Mouse (Mus musculus) spleen, postnatal 14 days (tissue): ENCODE results near the gene Olfr248.
"Not testable (repeated sequence)": the region's sequence is repeated elsewhere in the genome, so short reads cannot be mapped to it uniquely, and the experiment has no call there.

Source experiments
- DNase-seq, 2 experiments: peaks; one replicate each; pipeline ENCODE4 v3.0.0; 2021 to 2022; ENCODE audit warnings: low spot score in 2 of 2

The Olfr248 gene

DNA sequence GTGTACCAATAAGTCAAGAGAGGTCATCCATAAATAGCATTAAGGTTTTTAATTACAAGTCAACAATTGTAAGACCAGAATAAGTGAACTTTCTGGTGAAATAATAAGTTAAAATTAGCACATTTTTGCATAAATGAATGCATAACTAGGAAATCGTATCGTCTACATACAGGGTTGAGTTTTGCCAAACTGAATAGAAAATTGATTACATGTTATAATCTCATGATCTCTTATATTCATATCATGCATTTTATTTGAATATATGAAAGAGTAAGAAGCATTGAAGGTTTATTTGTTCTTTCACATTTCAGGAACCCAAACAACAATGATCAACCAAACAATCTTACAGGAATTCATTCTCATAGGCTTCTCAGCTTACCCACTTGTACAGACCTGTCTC, at the start of gene Olfr248:
Gene Olfr248, plus strand, starts transcription at position 301 of the 400 bp plus-strand sequence.
- no peak for DNase-seq

DNA sequence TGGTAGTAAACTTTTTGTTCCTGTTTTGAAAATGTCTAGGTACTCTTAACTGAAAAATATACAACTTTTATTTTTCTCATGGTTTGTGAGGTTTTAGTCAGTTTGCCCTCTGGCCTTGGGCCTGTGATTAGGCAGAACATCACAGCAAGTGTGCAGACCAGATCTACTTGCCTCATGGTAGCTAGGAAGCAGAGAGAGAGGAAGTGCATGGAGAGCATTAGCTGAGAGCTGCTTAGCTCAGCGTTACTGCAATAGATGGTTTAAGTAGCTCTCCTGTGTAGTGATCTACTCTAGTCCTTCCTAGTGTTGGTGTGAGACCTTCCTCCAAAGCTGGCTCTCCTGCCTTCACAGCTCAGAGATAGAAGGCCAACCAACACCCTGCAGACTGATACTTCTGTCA, 37.2 kb upstream of the Olfr248 start:
- not testable (repeated sequence) for DNase-seq

DNA sequence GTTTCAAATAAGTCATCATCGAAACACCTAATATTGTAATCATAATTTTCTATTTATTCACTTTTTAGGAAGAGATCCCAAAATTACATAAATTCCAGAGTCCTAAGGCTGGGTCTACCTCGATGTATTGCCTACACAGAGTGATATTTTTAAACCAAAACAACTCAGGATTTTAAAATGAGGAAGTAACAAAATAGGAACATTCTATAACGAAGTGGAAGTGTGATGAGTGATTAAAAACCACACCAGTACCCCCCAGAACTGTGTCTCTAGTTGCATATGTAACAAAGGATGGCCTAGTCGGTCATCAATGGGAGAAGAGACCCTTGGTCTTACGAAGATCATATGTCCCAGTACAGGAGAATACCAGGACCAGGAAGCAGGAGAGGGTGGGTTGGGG, 36.2 kb upstream of the Olfr248 start:
- DNase-seq, result no peak

DNA sequence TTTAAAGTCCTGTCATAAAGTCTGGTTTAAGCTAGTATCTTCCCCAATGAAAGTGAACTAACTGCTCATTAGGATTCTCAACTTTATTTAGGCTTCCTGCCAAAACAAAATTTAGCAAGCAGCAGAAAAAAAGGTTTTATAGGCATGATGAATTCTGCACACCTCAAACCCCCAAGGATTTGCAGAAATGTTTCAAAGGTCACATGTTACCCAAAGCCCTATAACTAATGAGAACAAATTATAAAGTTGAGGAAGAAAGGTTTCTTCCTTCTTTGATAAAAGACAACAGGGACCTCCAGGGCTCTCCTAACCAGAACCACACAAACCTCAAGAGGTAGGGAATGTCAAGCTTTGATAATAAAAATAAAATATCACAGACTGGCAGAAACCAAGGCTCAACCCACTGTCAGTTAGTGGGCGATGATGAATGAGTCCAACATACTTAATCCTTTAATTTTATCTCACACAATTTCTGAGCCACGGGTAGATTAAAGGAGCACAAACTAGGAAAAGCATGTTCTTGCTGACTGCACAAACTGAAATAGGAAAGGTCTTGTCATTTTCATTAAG, 25.9 kb upstream of the Olfr248 start, which contains the start of gene Olfr417:
Gene Olfr417, plus strand, starts transcription at position 241 of the 570 bp plus-strand sequence.
- DNase-seq, result no peak

DNA sequence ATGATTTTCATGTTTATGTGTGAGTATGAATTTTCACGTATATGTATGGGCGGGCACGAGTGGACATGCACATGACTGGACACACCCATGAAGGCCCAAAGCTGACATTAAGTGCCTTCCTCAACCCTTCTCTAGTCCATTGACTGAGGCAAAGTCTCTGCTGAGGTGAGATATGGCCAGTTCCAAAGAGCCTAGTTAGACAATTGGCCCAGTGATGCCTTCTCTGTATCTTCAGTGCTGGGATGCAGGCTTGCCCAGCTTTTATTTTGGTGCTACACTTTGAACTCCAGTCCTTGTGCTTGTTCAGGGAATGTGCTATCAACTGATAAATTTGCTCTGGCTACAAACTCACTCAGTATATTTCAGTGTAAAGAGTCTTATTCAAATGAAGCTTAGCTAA, 17.0 kb upstream of the Olfr248 start:
- DNase-seq, result no peak

DNA sequence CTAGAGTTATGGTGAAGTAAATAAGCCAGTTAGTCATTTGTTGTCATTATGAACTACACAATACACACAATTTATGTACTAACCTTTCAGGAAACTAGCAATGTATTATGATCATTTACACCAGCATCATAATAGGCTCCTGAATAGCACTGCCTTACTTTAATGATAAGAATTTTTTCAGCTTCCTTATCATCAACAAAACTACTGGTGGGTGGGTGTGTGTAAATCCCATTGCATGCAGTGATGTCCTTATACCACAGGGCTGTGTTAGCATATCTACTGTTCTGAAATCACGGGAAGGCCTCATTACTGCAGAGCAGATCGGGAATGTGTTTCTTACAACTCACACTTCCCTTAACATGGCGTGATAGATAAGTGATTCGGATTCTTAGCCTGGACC, 32.1 kb downstream of the Olfr248 start:
- DNase-seq, result no peak

DNA sequence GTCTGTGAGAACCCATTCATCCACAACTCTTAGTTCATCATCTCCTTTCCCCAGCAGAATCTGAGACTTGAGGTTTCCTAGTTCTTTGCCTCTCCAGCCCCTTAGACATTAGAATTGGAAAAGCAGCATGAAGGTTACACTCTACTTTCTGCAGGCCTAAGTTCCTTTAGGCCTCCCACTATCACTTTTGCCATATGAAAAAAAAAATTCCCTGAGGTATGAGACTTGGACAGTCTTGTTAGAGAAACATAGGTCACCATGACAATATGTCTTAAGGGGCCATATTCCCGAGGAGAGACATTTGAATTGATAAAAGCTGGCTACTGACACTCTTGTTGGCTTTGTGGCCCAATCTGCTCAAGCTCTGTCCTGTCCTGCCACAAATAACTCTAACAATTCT, 32.9 kb downstream of the Olfr248 start, which contains the start of gene Olfr414:
Gene Olfr414, plus strand, starts transcription at position 301 of the 400 bp plus-strand sequence.
- DNase-seq, result no peak

DNA sequence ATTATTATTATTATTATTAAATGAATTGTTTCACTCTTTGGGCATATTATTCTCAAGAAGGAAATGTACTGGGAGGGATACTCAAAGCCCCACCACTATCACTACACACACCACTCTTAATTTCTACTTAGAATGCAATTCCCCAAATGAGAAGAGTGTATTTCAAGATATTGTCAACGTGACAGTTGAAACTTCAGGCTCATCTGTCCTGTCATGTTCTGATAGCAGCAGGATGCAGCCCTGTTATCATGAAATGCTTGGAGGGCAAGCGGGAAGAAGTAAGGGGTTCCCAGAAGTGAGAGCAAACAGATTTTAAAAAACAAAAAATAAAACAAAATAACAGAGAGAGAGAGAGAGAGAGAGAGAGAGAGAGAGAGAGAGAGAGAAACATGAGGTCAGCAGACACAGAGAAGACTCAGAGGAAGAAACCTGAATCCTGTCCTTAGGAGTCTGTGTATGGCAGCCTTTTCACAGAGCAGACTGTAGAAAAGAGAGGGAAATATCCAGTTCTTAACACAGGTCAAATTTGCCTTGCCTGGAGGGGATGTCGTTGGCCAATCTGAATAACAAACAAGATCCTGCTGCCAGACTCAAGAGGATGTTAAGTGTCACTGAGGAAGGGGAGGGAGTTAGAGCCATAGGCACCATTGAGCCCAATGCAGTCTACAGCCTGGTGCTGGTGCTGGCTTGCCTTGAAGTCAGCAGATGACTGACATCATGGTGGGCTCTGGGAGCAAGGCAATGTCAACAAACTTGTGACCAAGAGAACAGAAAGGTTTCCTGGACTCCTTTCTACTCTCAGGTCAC, 35.5 kb downstream of the Olfr248 start:
- DNase-seq, result no peak

DNA sequence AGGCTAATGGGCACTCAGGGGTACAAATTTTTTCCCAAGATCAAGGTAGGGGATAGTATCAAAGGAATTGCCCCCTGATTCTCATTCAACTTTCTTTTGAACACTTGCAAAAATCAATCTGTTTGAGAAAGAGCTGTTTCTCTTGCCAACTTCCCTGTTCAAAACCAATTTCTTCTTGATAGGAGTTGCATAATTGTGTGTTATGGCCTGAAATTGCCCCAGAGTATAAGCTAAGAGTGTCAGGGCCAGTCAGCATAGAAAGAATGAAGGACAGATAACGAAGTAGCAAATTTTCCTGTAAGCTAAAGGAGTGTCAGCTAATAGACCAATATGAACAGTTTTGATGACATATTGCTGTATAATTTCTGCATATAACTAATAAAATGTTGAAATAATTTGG, 36.6 kb downstream of the Olfr248 start:
- no peak for DNase-seq

DNA sequence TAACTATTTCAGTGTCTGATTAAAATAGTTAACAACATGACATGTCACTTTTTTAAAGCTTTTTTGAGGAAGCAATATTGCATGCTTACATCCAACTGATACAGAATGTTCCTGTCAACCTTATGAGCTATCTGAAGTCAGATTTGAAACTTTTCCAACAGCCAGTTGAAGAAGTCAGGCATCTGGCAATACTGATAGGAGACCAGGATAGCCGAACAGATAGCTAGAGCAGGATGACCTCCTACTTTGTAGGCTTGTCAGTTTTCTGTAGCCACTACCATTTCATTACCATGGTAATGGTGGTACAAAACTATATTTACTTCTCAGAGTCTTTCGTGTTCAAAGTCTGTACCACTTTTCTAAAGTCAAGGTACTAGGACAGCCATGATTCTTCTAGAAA, 37.6 kb downstream of the Olfr248 start:
- no peak for DNase-seq

DNA sequence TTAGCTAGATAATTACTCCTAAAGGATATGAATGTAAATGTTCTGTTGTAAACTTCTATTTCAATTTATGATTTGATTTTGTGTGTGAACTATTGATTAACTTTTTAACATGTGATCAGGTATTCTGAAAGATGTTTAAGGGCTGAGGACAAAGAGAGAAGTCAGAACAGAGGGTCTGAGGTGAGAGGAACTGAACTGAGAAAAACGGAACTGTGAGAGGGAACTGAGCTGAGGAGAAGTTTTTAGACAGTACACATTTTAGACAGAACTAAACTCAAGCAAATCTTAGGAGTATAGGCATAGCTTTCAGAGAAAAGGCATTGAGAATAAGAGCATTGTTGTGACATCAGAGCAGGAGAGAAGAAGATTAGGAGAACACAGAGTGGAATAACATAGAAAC, 43.3 kb downstream of the Olfr248 start:
- DNase-seq, result no peak
